Mouse (Mus musculus) neural tube, embryonic 14.5 days (tissue): ENCODE results near the gene Il17rb. TPM values are rescaled to one million over a fixed set of nuclear protein-coding genes. Genes with fewer than 3 reads are reported as not detected.

Experiments used
- ATAC-seq: fragments of 200-750 bp; cut with Nextera tagmentation; 2 replicates; pipeline ENCODE4 v1.8.0; 2017; ENCODE audit warnings: low read depth, mild to moderate bottlenecking, moderate TSS enrichment, moderate library complexity
- H3K27ac ChIP-seq: fragments of 300-500 bp; sonication (generic); 2 replicates; pipeline ENCODE4 v1.5.1; 2014; ENCODE audit warnings: low read depth, mild to moderate bottlenecking, control low read depth, low read length, moderate library complexity, mixed read lengths
- H3K27me3 ChIP-seq: fragments of 300-500 bp; sonication (generic); 2 replicates; pipeline ENCODE4 v1.6.1; 2014; ENCODE audit warnings: low read length; ENCODE audit not compliant: control insufficient read depth, insufficient read depth
- H3K36me3 ChIP-seq: fragments of 300-500 bp; sonication (generic); 2 replicates; pipeline ENCODE4 v1.6.1; 2014; ENCODE audit warnings: low read length, mixed read lengths; ENCODE audit not compliant: control insufficient read depth, insufficient read depth
- H3K4me1 ChIP-seq: fragments of 300-500 bp; sonication (generic); 2 replicates; pipeline ENCODE4 v1.6.1; 2014; ENCODE audit warnings: low read length; ENCODE audit not compliant: control insufficient read depth, insufficient read depth
- H3K4me2 ChIP-seq: fragments of 300-500 bp; sonication (generic); 2 replicates; pipeline ENCODE4 v1.6.1; 2014; ENCODE audit warnings: mild to moderate bottlenecking, low read depth, low read length, control low read depth
- H3K4me3 ChIP-seq: fragments of 300-500 bp; sonication (generic); 2 replicates; pipeline ENCODE4 v1.5.1; 2014; ENCODE audit warnings: low read depth, low read length, control low read depth, mixed read lengths
- H3K9ac ChIP-seq: fragments of 300-500 bp; sonication (generic); replicated peaks from 2 replicates; pipeline ENCODE4 v1.6.1; 2014; ENCODE audit warnings: low read depth, mild to moderate bottlenecking, control low read depth, low read length, mixed read lengths
- H3K9me3 ChIP-seq: fragments of 300-500 bp; sonication (generic); 2 replicates; pipeline ENCODE4 v1.6.1; 2016; ENCODE audit warnings: low read length; ENCODE audit not compliant: control insufficient read depth
- WGBS: fragments of 180-500 bp; shearing (Covaris S2); extraction: QIAGEN DNeasy Blood & Tissue Kit; methylation state at CpG from one replicate; pipeline ENCODE4 v1.1.7; 2014; 5-methylcytosine and 5-hydroxymethylcytosine counted together
- polyA plus RNA-seq: library from polyadenylated mRNA; unstranded; fragments of >200 nt; fragmentation: Nextera tagmentation; extraction: Ambion mirVana; gene quantifications from 2 replicates; pipeline ENCODE4 v1.2.1, GENCODE M21; 2014

Gene Il17rb
- polyA plus RNA-seq, 1 experiment from 2014 or later, result 1.6 TPM

GRCm38 (mm10) chr14:29999475-29999811 is 9.3 kb downstream of the Il17rb start:
- no peaks in the 10 kb centered on the region for H3K4me1 ChIP-seq
- no peaks in the 10 kb centered on the region for H3K9me3 ChIP-seq

GRCm38 (mm10) chr14:29998747-29999474 is 9.8 kb downstream of the Il17rb start:
- H3K9ac ChIP-seq, result no peak overlapping the region
- H3K27me3 ChIP-seq, result no peaks in the 10 kb centered on the region
- no peak overlapping the region for H3K27ac ChIP-seq
- 73% methylated on average over 13 of the region's 13 CpGs for WGBS
- H3K4me1 ChIP-seq, result no peaks in the 10 kb centered on the region
- no peak for ATAC-seq
- no peak overlapping the region for H3K4me3 ChIP-seq
- no peak overlapping the region for H3K4me2 ChIP-seq
- no peaks in the 10 kb centered on the region for H3K9me3 ChIP-seq
- peaks cover 24% of the 10 kb centered on the region for H3K36me3 ChIP-seq

More at GRCm38 (mm10) chr14:29999475-29999811, 9.3 kb downstream of the Il17rb start:
- no peak overlapping the region for H3K27ac ChIP-seq
- WGBS, result 86% methylated on average over 3 of the region's 3 CpGs
- H3K4me3 ChIP-seq, result no peak overlapping the region
- H3K36me3 ChIP-seq, result peaks cover 19% of the 10 kb centered on the region
- no peak overlapping the region for H3K9ac ChIP-seq
- no peak for ATAC-seq
- no peaks in the 10 kb centered on the region for H3K27me3 ChIP-seq
- no peak overlapping the region for H3K4me2 ChIP-seq

GRCm38 (mm10) chr14:29997345-29997744 is 11.4 kb downstream of the Il17rb start:
- Histone ChIP-seq H3K4me2 (no peak overlapping the region), H3K4me1 (no peaks in the 10 kb centered on the region), H3K9ac (no peak overlapping the region), H3K27ac (no peak overlapping the region), H3K27me3 (no peaks in the 10 kb centered on the region), H3K36me3 (peaks cover 40% of the 10 kb centered on the region), H3K9me3 (no peaks in the 10 kb centered on the region), H3K4me3 (no peak overlapping the region)
- ATAC-seq, result no peak

GRCm38 (mm10) chr14:29996000-29996751 is 12.5 kb downstream of the Il17rb start:
- ATAC-seq, result no peak
- H3K9ac ChIP-seq, result no peak overlapping the region
- WGBS, result 93% methylated on average over 11 of the region's 11 CpGs

GRCm38 (mm10) chr14:29994976-29995375 is 13.7 kb downstream of the Il17rb start:
- 91% methylated on average over 4 of the region's 4 CpGs for WGBS
- Histone ChIP-seq H3K27me3 (no peaks in the 10 kb centered on the region), H3K4me1 (no peaks in the 10 kb centered on the region), H3K9me3 (no peaks in the 10 kb centered on the region), H3K4me3 (no peak overlapping the region), H3K27ac (no peak overlapping the region), H3K9ac (no peak overlapping the region), H3K36me3 (peaks cover 60% of the 10 kb centered on the region), H3K4me2 (no peak overlapping the region)
- ATAC-seq, result no peak

More at GRCm38 (mm10) chr14:29996000-29996751, 12.5 kb downstream of the Il17rb start:
- H3K27me3 ChIP-seq, result no peaks in the 10 kb centered on the region
- no peak overlapping the region for H3K4me2 ChIP-seq
- no peak overlapping the region for H3K4me3 ChIP-seq
- H3K27ac ChIP-seq, result no peak overlapping the region
- H3K4me1 ChIP-seq, result no peaks in the 10 kb centered on the region
- H3K9me3 ChIP-seq, result no peaks in the 10 kb centered on the region
- peaks cover 52% of the 10 kb centered on the region for H3K36me3 ChIP-seq

- 94% methylated on average over 4 of the region's 4 CpGs for whole genome bisulfite sequencing
- ATAC-seq, result no peak
- Histone ChIP-seq H3K4me1 (no peaks in the 10 kb centered on the region), H3K9me3 (no peaks in the 10 kb centered on the region), H3K27ac (no peak overlapping the region), H3K4me3 (no peak overlapping the region), H3K4me2 (no peak overlapping the region), H3K9ac (no peak overlapping the region), H3K27me3 (no peaks in the 10 kb centered on the region), H3K36me3 (peaks cover 92% of the 10 kb centered on the region)
Measured at GRCm38 (mm10) chr14:29988337-29988736, 20.4 kb downstream of the Il17rb start.

- Histone ChIP-seq H3K4me1 (no peaks in the 10 kb centered on the region), H3K4me2 (no peak overlapping the region), H3K4me3 (no peak overlapping the region), H3K36me3 (peaks cover 92% of the 10 kb centered on the region), H3K27ac (no peak overlapping the region), H3K9me3 (no peaks in the 10 kb centered on the region), H3K27me3 (no peaks in the 10 kb centered on the region), H3K9ac (no peak overlapping the region)
- no peak for ATAC-seq
- 92% methylated on average over 9 of the region's 9 CpGs for WGBS
Measured at GRCm38 (mm10) chr14:29987739-29988138, 21.0 kb downstream of the Il17rb start.

GRCm38 (mm10) chr14:29987276-29987675 is 21.4 kb downstream of the Il17rb start:
- H3K36me3 ChIP-seq, result peaks cover 92% of the 10 kb centered on the region
- WGBS, result 94% methylated on average over 6 of the region's 6 CpGs
- H3K9ac ChIP-seq, result no peak overlapping the region
- no peak overlapping the region for H3K4me2 ChIP-seq
- H3K27ac ChIP-seq, result no peak overlapping the region
- no peaks in the 10 kb centered on the region for H3K4me1 ChIP-seq
- no peak for ATAC-seq
- no peaks in the 10 kb centered on the region for H3K27me3 ChIP-seq
- H3K4me3 ChIP-seq, result no peak overlapping the region
- H3K9me3 ChIP-seq, result no peaks in the 10 kb centered on the region

GRCm38 (mm10) chr14:29986096-29986495 is 22.6 kb downstream of the Il17rb start:
- H3K9ac ChIP-seq, result no peak overlapping the region
- H3K4me3 ChIP-seq, result no peak overlapping the region
- no peak for ATAC-seq

More at GRCm38 (mm10) chr14:29986096-29986495, 22.6 kb downstream of the Il17rb start:
- Histone ChIP-seq H3K36me3 (peaks cover 83% of the 10 kb centered on the region), H3K9me3 (no peaks in the 10 kb centered on the region), H3K4me1 (no peaks in the 10 kb centered on the region), H3K27ac (no peak overlapping the region), H3K4me2 (no peak overlapping the region), H3K27me3 (no peaks in the 10 kb centered on the region)
- WGBS, result 92% methylated on average over 4 of the region's 4 CpGs
